Mouse (Mus musculus): Measurements from ENCODE around the gene Bod1l.

Bod1l gene

DNA sequence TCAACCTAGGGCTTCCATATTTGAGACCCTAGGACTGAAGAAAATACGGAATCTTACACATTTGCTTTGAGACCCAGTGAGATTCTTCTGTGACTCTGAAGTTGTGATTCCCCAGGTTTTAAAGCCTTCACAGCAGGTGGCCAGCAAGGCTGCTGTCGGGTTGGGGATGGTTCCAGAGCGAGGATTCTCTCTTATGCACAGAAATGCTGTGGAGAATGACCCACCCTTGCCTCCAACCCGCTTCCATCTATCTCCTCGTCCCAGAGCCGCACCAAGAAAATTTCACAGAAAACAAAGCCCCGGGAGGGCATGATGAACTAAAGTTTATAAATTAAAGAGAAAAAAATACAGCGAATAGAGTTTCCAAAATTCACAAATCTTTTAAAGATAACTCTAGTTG lies 84.0 kb downstream of the Bod1l start:
- in situ Hi-C loops (cut with MboI, MseI): no loop called here

DNA sequence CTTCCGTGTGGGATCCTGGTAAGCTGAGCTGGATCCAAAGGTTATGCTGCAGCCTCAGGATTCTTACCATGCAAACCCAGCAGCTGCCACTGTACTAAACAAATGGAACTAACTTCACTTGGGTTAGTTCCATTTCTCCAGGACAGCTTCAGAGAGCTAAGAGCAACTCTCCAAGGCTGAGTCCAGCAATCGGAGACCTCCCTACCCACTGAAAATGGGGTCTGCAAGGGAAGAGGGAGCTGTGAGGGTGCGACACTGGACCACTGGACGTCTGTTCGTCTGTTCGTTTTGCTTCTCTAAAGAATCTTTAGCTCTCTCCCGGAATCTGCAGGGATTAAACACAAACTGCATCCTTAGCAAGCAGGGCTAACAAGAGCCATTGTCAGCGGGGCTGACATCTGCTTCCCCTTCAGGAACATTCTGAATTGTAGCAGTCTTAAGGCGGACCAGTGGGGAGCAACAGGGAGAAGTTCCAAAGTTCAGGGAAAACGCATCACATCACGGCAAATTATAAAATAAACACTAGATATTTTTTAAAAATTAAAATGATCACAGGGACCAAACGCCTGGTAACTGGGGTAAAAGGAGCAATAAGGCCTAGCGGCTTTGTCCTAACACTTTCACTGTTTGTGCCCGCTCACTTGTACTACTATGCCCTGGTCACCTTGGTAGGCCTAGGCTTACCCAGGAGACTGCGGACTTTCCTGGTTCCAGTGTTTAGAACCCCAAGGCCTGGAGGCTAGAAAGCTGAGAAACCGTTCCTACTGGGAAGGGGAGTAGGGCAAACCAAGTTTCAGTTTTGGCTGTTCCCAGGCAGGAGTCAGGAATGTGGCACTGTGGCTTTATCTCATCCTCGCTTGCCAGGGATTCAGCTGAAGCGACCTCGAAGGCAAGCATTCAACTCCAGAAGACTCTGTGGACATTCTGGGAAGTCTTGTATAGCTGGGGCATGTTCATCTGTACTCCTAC lies 85.2 kb downstream of the Bod1l start:
- in situ Hi-C loops (cut with MboI, MseI): no loop called here

DNA sequence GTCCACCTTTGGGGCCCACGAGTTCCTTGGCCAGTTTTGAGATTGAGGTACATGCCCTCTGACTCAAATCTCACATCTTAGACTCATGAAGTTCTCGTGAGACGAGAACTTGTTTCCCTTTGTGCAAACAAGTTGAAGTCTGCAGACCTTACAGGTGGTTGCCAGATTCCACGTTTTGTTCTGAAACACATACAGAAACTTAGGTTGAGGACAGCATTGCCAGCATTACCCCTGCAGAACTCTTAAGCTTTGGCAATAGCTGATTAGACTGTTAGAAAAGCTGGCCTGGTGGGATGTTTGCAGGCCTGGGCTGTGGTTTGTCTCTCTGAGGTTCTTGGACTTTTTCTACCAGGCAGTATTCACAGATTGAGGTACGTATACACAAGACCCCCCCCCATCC lies 86.8 kb downstream of the Bod1l start:
- in situ Hi-C loops (cut with MboI, MseI): no loop called here

DNA sequence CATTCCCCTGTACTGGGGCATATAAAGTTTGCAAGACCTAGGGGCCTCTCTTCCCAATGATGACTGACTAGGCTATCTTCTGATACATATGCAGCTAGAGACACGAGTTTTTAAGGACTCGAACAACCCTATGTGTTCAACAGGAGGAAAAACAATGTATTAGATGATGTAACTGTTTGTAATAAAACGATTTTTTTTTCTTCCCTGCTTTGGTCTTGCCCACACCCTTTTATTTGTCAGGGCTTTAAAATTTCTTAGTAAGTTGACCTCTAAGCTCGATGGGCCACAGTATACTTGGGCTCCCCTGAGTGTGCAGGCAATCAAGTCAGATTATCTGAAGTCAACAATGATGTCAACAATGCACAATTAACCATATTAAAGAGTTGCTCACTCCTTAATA lies 87.7 kb downstream of the Bod1l start:
- in situ Hi-C loops (cut with MboI, MseI): no loop called here

DNA sequence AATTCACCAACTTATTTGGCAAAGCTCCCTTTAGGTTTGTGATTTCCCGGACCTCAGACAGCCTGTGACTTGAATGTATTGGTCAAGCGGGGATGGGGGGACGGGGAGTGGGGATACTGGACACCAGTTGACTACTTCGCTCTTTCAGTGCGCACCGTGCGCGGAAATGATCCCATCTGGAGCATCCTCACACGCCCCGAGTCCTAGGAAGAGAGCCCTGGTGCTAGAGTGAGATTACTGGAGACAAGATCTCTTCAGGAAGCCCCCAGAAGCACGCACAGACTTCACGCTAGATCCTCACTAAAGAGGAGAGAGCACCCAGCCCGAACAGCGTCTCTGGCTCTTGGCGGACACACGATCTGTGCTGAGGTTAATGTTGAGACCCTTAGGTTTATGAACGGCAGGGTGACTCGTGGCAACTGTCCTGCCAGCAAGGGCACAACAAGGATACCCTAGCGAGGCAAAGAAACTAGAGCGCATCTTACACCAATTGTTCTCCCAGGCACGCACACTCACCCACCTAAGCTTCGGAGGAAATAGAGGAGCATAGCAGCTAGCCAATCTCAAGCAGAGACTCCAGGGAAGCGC lies 88.6 kb downstream of the Bod1l start:
- in situ Hi-C loops (cut with MboI, MseI): no loop called here

DNA sequence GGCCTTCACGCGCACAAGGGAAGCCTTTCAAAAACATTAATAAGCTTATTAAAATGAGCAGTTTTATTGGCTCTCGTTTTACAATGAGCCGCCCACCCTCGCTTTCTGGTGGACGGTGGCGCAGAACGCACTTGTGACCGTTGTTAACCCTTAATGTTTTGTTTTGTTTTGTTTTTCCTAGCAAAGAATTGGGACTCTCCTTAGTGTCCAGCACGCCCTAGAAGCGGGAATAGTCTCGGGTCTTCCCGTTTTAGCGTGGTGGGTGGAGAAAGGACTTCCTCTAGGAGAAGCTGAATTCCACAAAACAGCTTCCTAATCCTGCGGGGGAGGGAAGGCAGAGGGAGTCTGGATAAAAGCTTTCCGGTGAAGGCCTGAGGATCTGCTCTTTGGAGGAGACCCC lies 89.3 kb downstream of the Bod1l start:
- in situ Hi-C loops (cut with MboI, MseI): no loop called here

DNA sequence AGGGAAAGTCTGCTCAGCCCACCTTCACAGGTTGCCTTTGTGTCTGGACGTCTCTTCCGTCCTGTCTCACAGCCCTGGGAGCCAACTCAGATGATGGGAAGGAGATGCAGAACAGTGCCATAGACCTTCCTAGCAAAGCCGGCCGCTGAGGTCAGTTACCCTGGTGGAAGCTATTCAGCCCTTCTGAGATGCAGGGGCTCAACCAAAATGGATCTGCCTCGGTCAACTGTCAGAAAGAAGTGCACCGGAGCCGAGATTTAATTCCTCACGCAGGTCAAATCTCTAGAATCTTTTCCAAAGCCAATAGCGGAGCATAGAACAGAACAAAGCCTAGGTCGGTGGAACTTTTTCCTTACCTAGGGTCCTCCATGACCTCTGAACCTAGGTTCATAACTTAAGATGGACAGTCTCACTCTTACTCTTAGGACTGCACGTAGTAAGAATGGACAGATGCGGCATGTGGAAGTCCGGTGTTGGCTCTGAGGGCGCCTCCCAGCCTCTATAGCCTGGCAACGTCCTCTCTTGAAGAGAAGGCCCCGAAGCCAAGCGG lies 89.8 kb downstream of the Bod1l start:
- in situ Hi-C loops (cut with MboI, MseI): no loop called here

DNA sequence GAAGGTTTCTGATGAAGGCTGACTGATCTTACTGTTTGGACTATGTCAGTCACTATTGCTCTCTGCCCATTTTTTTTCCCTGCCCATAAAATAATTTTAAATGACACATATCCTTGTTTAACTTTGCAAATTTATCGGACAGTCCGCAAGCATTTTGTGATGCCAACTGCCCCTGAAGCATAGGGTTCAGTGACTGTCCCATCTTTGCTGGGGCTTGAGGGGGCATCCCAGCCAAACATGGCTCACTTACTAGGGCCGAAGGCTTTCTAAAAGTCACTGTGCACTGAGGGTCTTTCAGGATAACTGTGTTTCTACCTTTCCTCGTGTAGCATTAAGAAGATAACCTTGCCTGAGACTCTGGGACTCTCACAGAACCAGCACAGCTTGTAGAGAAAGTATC lies 91.4 kb downstream of the Bod1l start:
- in situ Hi-C loops (cut with MboI, MseI): no loop called here

DNA sequence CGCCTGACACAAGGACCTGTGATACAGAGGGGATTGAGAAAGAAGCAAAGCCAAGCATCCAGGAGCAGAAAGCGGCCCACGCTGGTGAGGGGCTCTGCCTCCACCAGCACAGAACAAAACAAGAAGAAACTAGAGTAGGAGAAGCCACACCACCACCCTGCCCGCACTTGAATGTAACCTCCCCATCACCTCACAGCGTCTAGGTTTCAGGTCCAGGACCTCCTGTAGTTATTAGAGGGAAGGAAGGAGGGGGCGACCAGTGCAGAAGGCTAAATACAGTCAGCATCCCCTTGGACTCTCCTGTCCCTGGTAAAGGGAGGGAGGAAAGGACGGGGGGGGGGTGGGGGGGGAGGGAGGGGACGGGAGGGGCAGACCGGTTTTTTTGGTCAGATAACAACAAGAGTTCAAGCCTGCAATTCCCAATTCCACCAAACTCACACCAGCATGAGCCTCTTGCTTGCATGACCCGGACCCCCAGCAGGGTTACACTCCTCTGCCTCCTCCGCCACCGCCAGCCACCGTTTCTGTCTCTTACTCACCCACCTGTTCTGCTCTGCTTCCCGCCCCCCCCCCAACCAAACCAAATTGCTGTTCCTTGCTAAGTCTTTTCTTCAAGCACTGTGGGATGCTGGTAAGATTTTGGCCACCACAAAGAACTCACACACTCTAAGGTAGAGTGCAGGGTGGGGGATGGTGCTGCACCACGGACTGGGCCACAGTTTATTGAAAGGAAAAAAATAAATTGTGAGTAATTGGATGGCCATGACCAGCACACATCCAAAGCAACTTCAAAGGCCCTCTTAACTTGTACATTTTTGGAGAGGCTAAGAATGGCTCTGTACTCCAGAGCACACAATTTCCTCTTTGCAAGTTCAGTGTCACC lies 99.0 kb downstream of the Bod1l start:
- in situ Hi-C loops (cut with MboI, MseI): no loop called here

DNA sequence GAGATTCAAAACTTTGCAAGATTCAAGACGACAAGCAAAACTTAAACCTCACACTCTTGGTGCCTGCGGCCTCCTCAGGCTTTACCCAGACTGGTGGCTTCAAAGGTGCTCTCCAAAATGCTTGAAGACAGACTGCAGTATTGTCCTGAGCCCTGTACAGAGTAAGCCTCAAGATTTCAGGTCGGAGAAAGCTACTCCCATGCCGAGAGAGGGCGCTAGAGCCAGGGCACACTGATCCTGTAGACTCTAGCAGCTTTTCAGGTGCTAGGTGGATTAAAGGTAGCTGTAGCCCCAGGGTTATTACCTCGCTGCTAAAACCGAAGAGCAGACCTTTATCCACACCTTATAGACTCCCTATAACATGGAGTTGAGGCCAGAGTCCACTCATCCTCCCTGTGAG lies 99.9 kb downstream of the Bod1l start:
- in situ Hi-C loops (cut with MboI, MseI): no loop called here

DNA sequence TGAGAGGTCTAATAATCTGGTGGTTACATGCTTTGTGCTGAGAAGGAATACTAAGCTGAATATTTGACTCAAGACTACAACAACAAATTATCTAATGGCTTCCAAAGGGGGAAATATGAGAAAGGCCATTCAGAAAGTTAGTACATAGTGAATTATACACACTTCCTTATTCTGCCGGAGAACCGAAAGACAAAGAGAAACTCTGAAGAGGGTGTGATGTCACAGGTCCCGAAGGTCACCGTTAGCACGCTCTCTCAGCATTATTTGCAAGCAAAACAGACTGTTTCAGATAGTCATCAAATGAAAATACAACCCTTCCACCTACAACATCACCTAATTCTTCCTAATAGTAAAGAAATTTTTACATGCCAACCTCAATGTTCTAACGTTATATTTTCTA lies 105.3 kb downstream of the Bod1l start:
- in situ Hi-C loops (cut with MboI, MseI): no loop called here

Data from regulatory T cell (primary cell).